Mouse (Mus musculus) hindbrain, postnatal 0 days (tissue): ENCODE data around the gene Tcfl5. TPM values are rescaled to one million over a fixed set of nuclear protein-coding genes. Genes with fewer than 3 reads are reported as not detected.

Source experiments
- ATAC-seq: fragments of 200-750 bp; cut with Nextera tagmentation; 2 replicates; pipeline ENCODE4 v1.8.0; 2017; ENCODE audit warnings: mild to moderate bottlenecking, moderate TSS enrichment, moderate library complexity
- DNase-seq: peaks from one replicate; pipeline ENCODE4 v3.0.0-alpha.2; 2015; ENCODE audit warnings: low spot score
- H3K27ac ChIP-seq: fragments of 300-500 bp; sonication (generic); 2 replicates; pipeline ENCODE4 v1.5.1; 2014; ENCODE audit warnings: mild to moderate bottlenecking
- H3K27me3 ChIP-seq: fragments of 300-500 bp; sonication (generic); 2 replicates; pipeline ENCODE4 v1.6.1; 2014; ENCODE audit warnings: low read length, mixed read lengths; ENCODE audit not compliant: insufficient read depth
- H3K36me3 ChIP-seq: fragments of 300-500 bp; sonication (generic); 2 replicates; pipeline ENCODE4 v1.6.1; 2014; ENCODE audit warnings: low read length, mixed read lengths; ENCODE audit not compliant: insufficient read depth
- H3K4me1 ChIP-seq: fragments of 300-500 bp; sonication (generic); 2 replicates; pipeline ENCODE4 v1.6.1; 2014; ENCODE audit warnings: antibody characterized with exemption, low read length, mixed read lengths; ENCODE audit not compliant: insufficient read depth
- H3K4me2 ChIP-seq: fragments of 300-500 bp; sonication (generic); 2 replicates; pipeline ENCODE4 v1.6.1; 2014; ENCODE audit warnings: low read depth, mild to moderate bottlenecking, low read length, moderate library complexity, mixed read lengths
- H3K4me3 ChIP-seq: fragments of 300-500 bp; sonication (generic); 2 replicates; pipeline ENCODE4 v1.5.1; 2014; ENCODE audit warnings: low read length
- H3K9ac ChIP-seq: fragments of 300-500 bp; sonication (generic); replicated peaks from 2 replicates; pipeline ENCODE4 v1.6.1; 2014; ENCODE audit warnings: mild to moderate bottlenecking, low read length, moderate library complexity, mixed read lengths
- H3K9me3 ChIP-seq: fragments of 300-500 bp; sonication (generic); 2 replicates; pipeline ENCODE4 v1.6.1; 2016; ENCODE audit warnings: low read length, mixed read lengths
- CTCF ChIP-seq: IDR thresholded peaks from 2 replicates; pipeline ENCODE4 v1.5.1; 2016; ENCODE audit warnings: antibody characterized with exemption, control low read depth, low read depth
- WGBS: fragments of 180-500 bp; shearing (Covaris S2); extraction: QIAGEN DNeasy Blood & Tissue Kit; methylation state at CpG from one replicate; pipeline ENCODE4 v1.1.7; 2014; 5-methylcytosine and 5-hydroxymethylcytosine counted together
- polyA plus RNA-seq: library from polyadenylated mRNA; unstranded; fragments of >200 nt; fragmentation: Nextera tagmentation; extraction: Ambion mirVana; gene quantifications from 2 replicates; pipeline ENCODE4 v1.2.1, GENCODE M21; 2015
- total RNA-seq: library from RNA; depleted of rRNA; stranded (reverse); fragments of >200 nt; gene quantifications from 2 replicates; pipeline ENCODE4 v1.2.3, GENCODE M21; 2014

Tcfl5 gene
- total and polyA plus RNA-seq, 2 experiments from 2014 or later, result 1.0 to 5.8 TPM

DNA sequence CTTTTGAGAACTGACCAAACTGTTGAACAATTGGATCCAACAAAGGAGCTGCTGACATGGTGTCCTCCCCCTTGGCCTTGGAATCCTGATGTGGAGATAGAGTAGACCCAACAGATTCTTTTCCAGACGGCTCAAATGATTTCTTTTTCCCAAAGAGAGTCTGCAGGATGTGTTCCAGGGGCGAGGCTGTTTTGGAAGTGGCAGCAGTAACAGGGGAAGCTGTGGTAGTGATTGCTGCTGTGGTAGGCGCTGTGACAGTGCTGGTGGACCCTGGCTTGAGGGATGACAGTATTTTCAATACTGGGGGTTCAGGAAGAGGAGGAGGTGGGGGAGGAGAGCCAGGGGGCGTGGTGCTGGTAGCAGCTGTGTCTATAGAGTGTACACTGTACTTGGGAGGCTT, 19.5 kb upstream of the Tcfl5 start:
- DNase-seq, result no peak
- peaks cover 19% of the 10 kb centered on the region; the same call in 1 of the 2 replicates for H3K36me3 ChIP-seq
- H3K4me2 ChIP-seq, result no peak overlapping the region
- 83% methylated on average over 4 of the region's 4 CpGs for WGBS
- H3K27ac ChIP-seq, result no peak overlapping the region
- H3K27me3 ChIP-seq, result no peaks in the 10 kb centered on the region
- no peak overlapping the region for H3K9ac ChIP-seq
- H3K4me3 ChIP-seq, result no peak overlapping the region
- TF ChIP-seq CTCF, result no peak
- no peaks in the 10 kb centered on the region for H3K9me3 ChIP-seq
- no peak for ATAC-seq
- no peaks in the 10 kb centered on the region for H3K4me1 ChIP-seq

- ATAC-seq (no peak), DNase-seq (no peak)
- Histone ChIP-seq H3K4me1 (no peaks in the 10 kb centered on the region), H3K36me3 (peaks cover 19% of the 10 kb centered on the region; the same call in 1 of the 2 replicates), H3K4me2 (no peak overlapping the region), H3K27me3 (no peaks in the 10 kb centered on the region), H3K27ac (no peak overlapping the region), H3K4me3 (no peak overlapping the region), H3K9ac (no peak overlapping the region), H3K9me3 (no peaks in the 10 kb centered on the region)
- WGBS, result 95% methylated on average over 5 of the region's 5 CpGs
- TF ChIP-seq CTCF, result no peak
These were observed 18.0 kb upstream of the Tcfl5 start for GRCm38 (mm10) chr2:180660521-180660920.

DNA sequence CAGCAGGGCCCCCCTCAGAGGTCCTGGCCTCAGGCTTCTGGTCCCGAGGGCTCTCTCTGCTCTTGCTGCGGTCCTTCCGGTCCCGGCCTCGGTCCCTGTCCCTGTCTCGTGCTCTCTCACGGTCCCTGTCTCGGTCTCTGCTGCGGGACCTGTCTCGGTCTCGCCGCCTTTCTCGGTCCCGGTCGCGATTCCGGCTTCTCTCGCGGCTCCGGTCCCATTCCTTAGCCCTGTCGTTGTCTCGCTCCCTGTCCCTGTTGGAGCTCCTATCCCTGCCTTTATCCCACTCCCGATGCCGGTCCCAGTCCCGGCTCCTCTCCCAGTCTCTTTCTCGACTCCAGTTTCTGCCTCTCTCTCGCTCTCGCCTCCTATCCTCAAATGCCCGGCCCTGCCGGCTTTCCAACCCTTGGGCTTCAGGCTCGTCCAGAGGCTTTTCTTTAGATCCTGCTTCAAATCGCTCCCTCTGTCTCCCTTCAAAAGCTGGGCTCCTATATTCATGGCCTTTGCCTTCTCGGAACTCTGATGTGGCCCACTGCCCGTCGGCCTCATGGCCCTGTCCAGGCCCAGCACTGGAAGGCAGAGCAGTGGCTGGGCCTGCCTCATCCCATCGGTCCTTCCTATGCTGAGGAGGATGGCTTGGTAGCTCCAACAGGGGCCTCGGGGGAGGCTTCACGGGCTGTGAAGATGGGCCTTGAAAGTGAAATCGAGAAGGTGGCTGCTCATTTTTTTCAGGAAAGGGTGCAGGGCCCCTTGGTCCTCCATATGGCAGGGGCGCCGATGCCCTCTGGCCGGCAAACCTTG, 17.0 kb upstream of the Tcfl5 start:
- peaks cover 14% of the 10 kb centered on the region; the same call in 1 of the 2 replicates for H3K36me3 ChIP-seq
- H3K9me3 ChIP-seq, result no peaks in the 10 kb centered on the region
- H3K27ac ChIP-seq, result no peak overlapping the region
- no peak for TF ChIP-seq CTCF
- no peaks in the 10 kb centered on the region for H3K4me1 ChIP-seq
- DNase-seq (no peak), ATAC-seq (0 out of 2 replicates have a peak, but pooled peaks have one; percentile 43)
- 29% methylated on average over 42 of the region's 42 CpGs for WGBS
- H3K9ac ChIP-seq, result peak overlapping the region; percentile 22
- no peak overlapping the region for H3K4me3 ChIP-seq
- H3K27me3 ChIP-seq, result no peaks in the 10 kb centered on the region
- H3K4me2 ChIP-seq, result peak overlapping the region; percentile 38

DNA sequence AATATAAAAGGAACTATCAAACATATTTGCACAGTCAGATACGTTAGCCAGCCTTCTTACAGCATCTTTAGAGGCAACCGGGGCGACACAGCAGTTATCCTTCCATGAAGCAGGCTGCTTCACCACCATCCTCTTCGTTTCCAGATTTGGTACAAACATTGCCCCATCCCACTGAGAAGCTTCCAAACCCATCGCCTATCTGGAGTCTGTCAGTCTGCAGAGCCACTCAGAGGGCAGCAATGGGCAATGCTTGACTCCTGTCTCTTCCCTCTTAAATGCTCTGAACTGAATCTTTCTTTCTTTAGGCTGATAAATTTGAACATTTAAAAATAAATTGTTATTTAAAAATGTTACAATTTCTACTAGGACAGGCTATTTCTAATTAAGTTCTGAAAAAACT, 15.9 kb upstream of the Tcfl5 start:
- DNase-seq (no peak), ATAC-seq (no peak)
- Histone ChIP-seq H3K4me3 (no peak overlapping the region), H3K4me1 (no peaks in the 10 kb centered on the region), H3K9ac (no peak overlapping the region), H3K36me3 (peaks cover 14% of the 10 kb centered on the region; the same call in 1 of the 2 replicates), H3K4me2 (no peak overlapping the region), H3K27me3 (no peaks in the 10 kb centered on the region), H3K27ac (no peak overlapping the region), H3K9me3 (no peaks in the 10 kb centered on the region)
- no peak for TF ChIP-seq CTCF
- 87% methylated on average over 5 of the region's 5 CpGs for WGBS

DNA sequence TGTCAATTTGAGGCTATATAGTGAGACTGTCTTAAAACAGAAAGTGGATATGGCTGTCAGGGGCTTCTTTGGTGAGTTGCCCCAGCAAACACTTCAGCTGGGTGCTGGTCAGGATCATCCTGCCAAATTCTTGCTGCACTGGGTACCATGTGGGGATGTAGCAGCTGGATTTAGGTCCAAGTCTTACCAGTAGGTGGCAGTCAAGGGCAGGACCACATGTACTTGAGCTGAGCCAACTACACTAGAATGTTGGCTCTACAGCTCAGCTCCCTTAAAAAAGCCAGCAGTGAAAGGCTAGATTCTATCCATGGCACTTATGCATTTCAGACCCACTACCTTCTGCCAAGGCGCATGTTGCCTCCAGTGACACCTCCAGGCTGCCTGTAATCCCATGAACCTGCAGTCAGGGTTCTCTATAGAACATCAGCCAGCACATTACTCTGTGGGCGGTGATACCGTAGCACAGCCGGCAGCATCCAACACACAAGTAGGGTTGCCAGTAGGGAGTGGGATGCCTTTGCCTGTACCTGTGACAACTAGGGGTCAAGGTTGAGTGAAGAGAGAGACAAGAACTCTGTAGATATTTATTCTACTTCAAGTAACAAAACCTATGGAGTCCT, 15.0 kb upstream of the Tcfl5 start:
- H3K36me3 ChIP-seq, result peaks cover 14% of the 10 kb centered on the region; the same call in 1 of the 2 replicates
- no peaks in the 10 kb centered on the region for H3K27me3 ChIP-seq
- H3K4me1 ChIP-seq, result no peaks in the 10 kb centered on the region
- no peak overlapping the region for H3K27ac ChIP-seq
- no peak overlapping the region for H3K4me3 ChIP-seq
- peak; percentile 92 for TF ChIP-seq CTCF
- WGBS, result 64% methylated on average over 4 of the region's 4 CpGs
- no peak overlapping the region for H3K9ac ChIP-seq
- H3K4me2 ChIP-seq, result no peak overlapping the region
- ATAC-seq, result peak; percentile 86
- DNase-seq, result peak; percentile 90
- H3K9me3 ChIP-seq, result no peaks in the 10 kb centered on the region

DNA sequence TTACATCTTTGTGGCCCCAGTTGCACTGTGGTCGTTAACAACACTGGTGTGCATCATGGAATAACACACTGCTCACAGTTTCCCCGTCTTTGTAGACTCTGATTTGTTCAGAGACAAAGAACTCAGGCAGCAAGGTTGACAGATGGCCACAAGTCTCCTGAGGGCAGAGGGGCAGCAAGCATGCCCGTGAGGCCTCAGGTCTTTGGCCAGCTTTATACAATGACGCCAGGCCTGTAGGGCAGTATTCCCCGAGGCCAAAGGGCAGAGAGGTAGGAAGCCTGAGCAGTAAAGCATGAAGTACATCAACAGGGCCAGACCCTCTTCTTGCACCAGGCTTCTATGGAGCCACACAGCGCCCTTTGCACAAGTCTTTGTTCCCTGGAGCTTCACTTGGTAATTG, 12.6 kb upstream of the Tcfl5 start:
- H3K4me1 ChIP-seq, result no peaks in the 10 kb centered on the region
- no peak overlapping the region for H3K9ac ChIP-seq
- no peaks in the 10 kb centered on the region for H3K36me3 ChIP-seq
- no peak overlapping the region for H3K4me2 ChIP-seq
- no peak for TF ChIP-seq CTCF
- DNase-seq (no peak), ATAC-seq (no peak)
- H3K4me3 ChIP-seq, result no peak overlapping the region
- 37% methylated on average over 6 of the region's 6 CpGs for WGBS
- H3K27me3 ChIP-seq, result no peaks in the 10 kb centered on the region
- H3K9me3 ChIP-seq, result no peaks in the 10 kb centered on the region
- no peak overlapping the region for H3K27ac ChIP-seq

DNA sequence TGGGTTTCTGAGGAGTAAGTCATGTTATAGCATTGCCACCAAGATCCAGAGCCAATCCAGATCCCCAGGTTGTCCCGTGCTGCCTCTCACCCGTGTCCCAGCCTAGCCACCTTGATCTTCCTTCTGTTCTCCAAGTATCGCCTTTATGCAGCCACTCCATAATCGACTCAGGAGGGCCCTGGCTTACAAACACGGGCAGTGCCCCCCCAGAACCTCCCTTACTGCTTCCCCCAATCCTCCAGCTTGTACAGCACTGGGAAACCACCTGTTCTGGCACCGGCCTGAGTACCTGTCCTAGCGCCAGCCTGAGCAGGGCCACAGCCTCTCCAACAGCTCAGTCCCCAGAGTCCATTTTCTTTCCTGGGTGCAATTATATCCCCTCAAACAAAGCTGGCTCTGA, 12.2 kb upstream of the Tcfl5 start:
- ATAC-seq, result no peak
- 74% methylated on average over 7 of the region's 7 CpGs for WGBS
- no peak overlapping the region for H3K9ac ChIP-seq
- H3K4me3 ChIP-seq, result no peak overlapping the region
- no peaks in the 10 kb centered on the region for H3K27me3 ChIP-seq
- TF ChIP-seq CTCF, result no peak
- no peak overlapping the region for H3K4me2 ChIP-seq
- no peak for DNase-seq
- H3K27ac ChIP-seq, result no peak overlapping the region
- H3K36me3 ChIP-seq, result no peaks in the 10 kb centered on the region
- no peaks in the 10 kb centered on the region for H3K4me1 ChIP-seq
- no peaks in the 10 kb centered on the region for H3K9me3 ChIP-seq
